Mouse (Mus musculus): ENCODE measurements around the gene Stat3.

Gene Stat3

DNA sequence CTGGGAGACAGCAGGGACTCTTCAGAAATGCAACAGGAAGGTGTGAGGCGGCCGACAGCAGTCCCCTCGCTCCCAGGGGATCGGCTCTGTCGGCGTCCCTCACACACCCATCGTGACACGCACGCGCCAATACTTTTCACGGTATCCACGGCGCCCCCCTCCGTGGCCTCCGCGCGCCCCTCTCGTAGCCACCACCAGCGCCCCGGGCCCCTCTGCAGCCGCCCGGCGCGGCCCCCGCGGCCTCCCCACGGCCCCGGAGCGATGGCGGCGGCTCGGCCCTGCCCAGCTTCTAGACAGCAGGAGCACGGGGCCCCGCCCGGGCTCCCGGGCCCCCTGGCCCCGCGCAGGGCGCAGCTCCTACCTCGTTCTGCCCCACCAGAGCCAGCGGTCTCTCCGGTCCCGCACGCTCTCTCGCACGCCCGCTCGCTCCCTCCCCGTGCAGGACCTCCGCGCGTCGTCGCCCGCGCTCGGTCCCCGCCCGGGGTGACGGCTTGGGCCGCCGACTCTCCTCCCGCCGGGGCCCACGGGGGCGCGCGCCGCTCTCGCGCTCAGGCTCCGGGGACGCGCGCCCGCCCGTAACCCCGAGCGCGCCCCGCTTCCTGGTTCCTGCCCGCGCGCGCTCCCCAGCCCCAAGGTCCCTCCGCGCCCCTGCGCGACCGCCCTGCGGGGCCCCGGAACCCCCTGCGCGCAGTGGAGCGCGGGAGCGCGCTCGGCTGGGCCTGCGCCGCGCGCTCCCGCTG lies 89.1 kb downstream of the Stat3 start, which contains the start of gene Stat5b:
Stat5b (minus strand) TSS at position 687 of the 740 bp plus-strand sequence.
- DNase-seq: peak; percentile 81

DNA sequence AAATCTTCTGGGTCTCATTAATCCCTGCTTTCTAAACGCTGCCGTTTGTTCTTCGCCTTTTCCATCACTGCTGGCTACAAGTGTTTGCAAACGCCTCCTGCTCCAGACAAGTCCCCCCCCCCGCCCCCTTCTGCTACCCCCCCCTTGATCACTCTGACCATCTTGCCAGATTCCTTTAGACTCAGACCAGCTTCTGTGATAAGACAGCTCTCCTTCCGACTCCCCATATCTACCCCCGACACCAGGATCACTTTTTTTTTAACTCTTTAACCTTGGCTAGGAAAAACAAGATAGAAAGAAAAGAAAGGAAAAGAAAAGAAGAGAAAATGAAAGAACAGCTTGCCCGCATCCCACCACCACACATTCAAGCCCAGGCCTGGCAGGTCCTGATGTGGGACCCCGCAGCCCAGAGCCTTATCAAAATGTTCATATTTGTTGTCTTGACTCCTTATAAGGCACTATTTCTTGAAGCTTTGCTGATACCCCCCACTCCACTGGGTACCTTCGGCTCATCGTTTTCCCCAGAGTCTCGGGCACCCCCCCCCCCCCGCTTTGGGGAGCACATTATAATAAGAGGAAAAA lies 89.8 kb downstream of the Stat3 start:
- DNase-seq: no peak

DNA sequence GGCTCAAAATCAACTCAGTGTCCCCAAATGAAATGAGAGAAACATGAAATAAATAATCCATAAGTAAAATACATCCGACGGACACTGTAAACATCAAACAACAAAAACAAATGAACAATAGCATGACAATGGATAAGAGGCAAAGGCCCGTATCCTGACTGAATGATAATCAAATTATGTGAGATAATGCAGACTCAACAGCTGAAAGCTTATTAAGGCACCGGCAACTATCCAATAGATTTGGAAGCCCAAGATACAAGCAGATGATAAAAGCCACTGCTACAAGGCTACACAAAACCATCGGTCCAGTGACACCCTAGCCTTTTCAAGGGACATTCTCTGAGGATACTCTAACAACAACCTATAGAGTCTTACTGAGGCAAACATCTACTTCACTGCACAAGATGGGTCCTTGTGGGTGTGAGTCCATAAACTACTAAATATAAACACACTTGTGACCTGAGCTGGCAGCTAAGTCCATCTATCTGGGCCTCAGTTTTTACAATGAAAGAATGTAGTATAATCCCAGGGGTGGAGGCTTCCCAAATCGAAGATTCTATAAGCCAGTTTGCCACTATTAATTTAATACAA lies 90.5 kb downstream of the Stat3 start:
- DNase-seq: no peak

DNA sequence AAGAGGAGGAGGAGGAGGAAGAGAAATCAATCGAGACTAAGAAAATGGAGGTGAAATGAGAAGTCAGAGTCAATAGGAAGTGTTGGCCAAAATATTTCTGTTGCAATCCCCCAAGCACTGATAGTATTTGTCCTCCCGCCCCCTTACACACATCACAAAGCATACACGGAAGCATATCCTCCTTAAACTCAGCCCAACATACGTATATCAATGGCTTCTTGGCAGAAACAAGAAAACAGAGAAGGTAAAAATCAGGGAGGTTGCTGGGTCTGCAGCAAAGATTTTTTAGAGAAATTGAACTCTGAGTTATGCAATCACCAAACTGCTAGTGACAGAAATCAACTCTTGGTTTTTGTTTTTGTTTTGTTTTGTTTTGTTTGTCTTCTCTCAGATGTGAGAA lies 91.3 kb downstream of the Stat3 start:
- DNase-seq: no peak

DNA sequence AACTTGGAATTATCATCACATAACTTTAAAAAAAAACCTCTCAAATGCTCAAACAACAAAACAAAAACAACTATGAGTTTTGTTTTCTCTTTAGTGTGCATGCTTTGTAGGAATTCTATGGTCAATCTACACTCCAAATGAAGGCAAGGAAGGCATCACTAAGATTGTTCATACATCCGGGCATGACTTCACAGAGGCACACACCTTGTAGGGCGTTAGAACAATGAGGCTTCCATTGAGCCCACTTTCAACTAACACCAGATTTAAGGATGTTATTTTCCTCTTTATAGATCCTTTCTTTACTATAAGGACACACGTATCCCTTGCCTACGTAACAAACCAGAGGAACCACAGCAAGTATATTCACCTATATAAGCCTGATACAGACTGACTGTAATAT lies 91.8 kb downstream of the Stat3 start:
- no peak for DNase-seq

DNA sequence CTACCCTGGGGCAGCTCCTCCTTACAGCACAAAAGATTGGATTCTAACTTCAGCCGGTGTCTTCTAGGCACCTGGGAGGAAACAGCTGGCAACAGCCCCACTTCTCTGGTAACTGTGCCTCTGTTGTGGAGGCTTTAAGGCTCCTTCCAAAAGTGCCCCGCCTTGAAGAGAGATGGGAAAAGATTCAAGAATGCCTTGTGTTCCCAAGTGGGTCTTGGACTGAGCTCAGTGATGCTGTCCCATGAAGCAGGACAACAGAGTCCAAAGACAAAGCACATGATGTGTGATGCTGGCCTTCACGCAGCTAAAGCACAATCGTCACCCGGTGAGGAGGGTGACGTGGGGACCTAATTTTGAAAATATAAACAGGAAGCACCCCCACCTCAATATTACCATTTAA lies 93.5 kb downstream of the Stat3 start:
- DNase-seq: peak in 1 of 2 experiments; percentile 63

DNA sequence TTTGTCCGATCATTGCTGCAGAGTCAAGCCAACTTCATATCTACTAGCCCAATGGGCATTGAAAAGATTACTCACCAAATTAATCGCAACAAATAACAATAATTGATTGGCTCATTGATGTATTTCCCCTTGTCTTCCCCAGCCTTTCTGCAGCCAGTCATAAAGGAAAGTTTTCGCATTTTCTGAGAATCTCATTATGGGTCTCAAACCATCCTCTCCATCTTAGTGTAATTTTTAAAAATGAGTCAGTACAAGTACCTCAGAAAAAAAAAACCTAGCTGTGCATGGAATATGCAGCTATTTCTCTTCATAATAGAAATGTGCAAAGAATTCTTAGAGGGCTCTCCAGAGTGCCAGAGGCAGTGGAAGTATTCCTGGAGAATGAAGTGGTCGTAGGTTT lies 95.2 kb downstream of the Stat3 start:
- DNase-seq: no peak

DNA sequence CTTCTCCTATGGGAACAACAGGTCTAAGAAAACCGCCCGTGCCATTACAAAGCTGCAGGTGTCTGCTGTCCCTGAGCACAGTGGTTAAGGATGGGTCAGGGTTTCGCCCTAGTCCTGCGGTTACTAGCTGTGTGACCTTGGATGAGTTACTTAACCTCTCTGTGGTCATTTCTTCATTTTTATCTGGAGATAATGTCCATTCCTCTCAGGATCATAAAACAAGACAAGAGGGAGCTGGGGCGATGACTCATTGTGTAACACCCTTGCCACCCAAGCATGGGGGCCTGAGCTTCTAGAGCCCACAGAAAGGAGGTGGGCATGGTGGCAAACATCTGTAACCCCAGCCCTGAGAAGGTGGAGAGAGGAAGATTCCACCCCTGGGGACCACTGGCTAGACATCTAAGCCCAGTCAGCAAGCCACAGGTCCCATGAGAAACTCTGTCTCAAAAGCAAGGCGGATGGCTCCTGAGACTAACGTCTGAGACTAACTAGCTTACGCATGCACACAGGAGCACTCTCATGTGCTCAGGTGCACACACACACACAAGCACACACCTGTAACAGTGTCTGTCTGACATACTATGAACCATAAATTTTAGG lies 96.2 kb downstream of the Stat3 start:
- DNase-seq: no peak

DNA sequence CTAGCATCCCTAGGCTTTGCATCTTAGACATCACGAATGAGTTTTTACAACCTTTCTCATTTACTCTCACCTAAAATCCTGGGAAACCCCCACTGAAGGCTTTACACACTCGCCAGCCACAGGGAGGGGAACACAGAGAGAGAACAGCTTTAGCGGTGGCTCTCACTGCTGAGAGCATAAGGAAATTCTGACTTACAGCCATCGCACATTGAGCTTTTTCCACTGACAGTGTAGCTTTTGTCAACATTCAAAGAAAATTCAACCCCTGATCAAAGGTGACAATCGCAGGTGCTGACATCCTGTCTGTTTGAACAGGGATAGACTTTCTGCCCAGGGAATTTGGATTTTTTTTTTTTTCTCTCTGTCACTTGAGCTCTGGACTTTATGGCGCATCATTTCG lies 97.3 kb downstream of the Stat3 start:
- DNase-seq: no peak

DNA sequence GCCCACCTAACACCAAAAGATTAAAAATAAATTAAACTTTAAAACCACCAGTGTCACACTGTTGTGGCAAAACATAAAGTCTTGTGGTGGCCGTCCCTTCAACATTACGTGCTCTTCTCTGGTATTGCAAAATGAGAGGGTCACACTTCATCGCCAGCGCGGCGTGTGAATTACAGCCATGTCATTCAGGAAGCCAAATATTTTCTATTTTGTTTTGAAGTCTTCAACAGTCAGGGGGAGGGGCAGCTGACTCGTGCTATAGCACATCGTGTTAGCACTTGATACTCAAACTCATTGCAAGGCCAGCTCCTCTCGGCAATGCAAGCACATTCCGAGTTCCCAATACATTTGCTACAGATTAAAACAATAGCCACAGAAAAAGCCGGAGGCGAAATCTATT lies 98.5 kb downstream of the Stat3 start:
- DNase-seq: no peak

DNA sequence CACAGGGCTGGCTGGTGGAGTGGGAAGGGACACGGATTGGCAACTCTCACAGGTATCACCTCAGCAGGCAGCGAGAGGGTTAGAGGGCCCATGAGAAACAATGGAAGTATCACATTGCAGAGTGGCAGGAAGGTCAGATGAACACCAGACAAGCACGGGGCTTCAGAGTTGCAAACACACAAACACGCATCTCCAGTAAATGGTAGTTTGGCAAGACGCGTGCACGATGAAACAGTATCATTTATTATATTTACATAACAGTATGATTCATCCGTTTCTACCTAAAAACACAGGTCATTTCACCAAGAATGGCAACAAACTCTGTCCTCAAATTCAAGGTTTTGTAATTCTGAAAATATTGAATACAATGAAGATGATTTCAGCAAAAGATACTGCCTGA lies 99.8 kb downstream of the Stat3 start:
- DNase-seq: no peak

DNA sequence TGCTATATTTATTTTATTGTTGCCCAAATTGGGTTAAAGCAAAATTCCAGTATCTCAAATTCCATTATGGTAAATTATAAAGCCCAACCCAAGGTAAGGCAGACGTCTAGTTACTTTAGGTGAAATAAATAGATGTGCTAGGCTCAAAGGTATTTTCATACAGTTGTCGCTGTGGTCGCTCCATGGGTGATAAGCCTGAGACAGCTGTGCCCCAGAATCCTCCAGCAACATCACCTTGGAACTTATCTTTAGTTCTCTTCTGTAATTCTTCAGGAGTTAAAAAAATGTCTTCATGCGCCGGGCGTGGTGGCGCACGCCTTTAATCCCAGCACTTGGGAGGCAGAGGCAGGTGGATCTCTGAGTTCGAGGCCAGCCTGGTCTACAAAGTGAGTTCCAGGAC lies 100.4 kb downstream of the Stat3 start:
- DNase-seq: no peak

DNA sequence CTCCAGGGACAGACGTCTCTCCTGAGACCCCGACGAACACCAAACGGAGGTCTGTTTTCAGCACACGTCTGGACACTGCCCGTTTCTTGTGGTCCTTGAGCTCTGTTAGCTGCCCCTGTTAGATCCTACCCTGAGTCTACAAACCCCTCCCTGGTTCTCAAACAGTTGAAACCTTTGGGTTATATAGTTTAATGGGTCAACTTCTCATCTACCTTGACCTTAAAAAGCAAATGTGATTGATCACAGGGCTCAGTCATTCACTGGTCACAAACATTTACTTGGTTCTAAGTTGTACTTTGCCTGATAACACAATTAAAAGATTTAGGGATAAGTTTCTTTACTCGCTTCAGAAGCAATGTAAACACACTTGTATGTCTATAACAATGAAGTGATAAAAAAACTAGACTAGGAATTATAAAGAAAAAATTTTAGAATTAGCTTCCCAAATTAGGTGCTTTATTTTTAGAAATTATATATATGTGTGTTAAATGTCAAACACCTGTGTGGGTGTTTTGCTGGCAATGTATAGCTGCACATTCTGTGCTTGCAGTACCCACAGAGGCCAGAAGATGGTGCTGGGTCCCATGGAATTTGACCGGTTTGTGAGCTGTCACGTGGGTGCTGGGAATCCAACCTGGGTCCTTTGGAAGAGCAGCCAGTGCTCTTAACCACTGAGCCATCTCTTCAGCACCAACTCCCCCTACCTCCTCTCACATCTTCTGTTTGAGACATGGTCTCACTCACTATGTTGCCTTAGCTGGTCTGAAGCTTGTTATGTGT lies 102.2 kb downstream of the Stat3 start:
- no peak for DNase-seq

All from thymus, adult 18-20 months (tissue).